Mouse (Mus musculus) adrenal gland, postnatal 10 days (tissue): ENCODE results near the gene Cfb. TPM values are rescaled to one million over a fixed set of nuclear protein-coding genes. Genes with fewer than 3 reads are reported as not detected.
"Not testable (repeated sequence)": the region's sequence is repeated elsewhere in the genome, so short reads cannot be mapped to it uniquely, and the experiment has no call there.

Source experiments
- DNase-seq: peaks from one replicate; pipeline ENCODE4 v3.0.0; 2021; ENCODE audit warnings: mixed read lengths
- microRNA-seq: library from miRNA; unstranded; fragments of <30 nt; microRNA quantifications from one replicate; pipeline ENCODE4 v1.2.0, GENCODE M21; 2021
- total RNA-seq, 2 experiments: library from RNA; stranded (reverse); gene quantifications; 2 replicates each; pipeline ENCODE4 v1.2.3; 2021

Cfb gene
- total RNA-seq, 2 experiments from 2014 or later: 158 to 363 TPM

DNA sequence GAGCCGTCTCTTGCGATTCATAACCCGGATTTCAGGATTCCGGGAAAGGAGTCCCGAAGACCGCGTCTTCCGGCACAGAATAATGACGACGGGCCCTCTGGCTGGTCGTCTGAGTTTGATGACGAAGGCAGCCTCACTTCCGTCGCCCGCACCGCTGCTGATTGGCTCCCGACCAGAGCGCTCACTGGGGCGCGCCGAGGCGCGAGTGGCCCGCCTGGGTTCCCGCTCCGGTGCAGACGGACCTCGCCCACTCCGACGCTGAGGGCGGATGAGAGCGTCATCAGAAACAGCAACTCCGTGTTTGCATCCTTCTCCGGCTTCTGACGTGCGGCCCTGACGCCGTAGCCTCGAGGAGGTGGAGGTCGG lies 25.5 kb downstream of the Cfb start, which contains the start of the genes Stk19 and Dxo:
Gene Stk19 (minus strand): TSS at position 90 of the 366 bp plus-strand sequence.
Gene Dxo (plus strand): TSS at position 164 of the 366 bp plus-strand sequence.
- DNase-seq: peak; percentile 98

DNA sequence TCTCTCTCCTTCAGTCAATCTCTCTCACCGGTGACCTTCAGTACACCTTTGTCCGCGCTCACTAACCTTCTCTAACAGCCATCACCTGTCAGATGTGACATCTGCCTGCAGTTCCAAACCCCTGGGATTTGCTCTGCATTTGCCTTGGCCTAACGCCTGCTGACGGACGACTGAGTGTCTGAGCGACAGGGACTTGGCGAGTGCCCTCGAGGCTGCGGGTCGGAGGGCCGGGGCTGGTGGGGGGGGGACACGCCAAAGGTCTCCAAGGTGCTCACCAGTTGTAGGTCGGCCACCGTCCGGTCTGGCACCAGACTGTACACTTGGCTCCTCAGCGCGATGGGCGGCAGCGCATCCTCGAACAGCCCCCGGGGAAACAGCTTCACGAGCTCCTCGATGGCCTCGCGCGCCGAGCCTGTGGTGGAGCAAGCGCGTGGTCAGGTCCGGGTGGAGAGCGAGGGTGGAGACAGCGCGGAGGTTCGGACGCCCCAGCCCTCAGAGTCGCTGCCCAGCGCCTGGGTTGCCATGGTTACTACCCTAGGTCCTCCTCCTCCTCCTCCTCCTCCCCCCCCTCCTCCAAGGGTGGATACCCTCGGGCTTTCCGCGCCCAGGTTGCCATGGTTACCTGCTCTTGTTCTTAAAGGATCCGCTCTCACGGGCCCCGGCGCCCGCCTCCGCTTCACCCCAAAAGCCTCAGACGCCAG lies 26.0 kb downstream of the Cfb start:
- DNase-seq: no peak

DNA sequence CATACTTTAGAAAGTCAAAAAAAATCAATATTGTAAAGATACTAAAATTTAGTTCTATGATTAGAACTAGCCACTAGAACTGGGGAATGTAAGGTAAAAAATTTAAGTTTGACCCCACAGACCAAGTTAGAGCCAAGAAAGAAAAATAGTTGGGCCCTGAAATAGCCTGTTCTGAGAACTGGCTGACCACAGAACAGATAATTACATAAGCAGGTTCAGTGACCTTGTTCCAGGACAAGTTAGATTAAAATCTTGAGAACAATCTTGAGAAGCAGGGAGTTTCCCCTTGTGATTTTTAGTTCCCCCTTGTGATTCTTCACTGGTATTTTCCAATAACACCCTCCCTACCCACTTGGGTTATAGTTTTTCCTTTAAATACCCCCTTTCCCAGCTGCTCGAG lies 31.5 kb downstream of the Cfb start:
- not testable (repeated sequence) for DNase-seq

DNA sequence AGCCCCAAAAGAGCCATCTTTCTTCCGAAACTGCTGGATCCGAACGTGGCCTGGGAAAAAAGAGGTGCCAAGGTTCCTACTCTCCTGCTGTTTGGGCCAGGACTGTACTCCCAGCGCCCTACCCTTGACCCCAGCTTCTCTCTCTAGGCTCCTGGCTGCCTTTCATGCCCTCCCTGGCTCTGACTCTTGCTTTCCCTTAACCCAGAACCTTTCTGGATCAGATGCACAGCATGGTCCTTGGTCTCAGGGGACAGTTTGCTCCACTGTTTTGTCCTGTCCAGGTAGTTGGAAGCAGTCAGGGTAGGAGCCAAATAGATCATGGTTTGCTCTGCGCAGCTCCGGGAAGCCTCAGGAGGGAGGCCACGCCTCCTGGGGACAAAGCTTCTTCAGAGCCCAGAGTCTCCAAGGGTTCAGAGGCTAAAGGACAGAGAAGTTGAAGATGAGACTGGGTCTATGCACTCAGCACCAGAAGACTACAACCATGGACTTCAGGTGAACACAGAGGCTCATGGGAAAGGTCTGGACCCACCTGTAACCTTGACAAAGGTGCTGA lies 47.4 kb downstream of the Cfb start:
- no peak for DNase-seq

DNA sequence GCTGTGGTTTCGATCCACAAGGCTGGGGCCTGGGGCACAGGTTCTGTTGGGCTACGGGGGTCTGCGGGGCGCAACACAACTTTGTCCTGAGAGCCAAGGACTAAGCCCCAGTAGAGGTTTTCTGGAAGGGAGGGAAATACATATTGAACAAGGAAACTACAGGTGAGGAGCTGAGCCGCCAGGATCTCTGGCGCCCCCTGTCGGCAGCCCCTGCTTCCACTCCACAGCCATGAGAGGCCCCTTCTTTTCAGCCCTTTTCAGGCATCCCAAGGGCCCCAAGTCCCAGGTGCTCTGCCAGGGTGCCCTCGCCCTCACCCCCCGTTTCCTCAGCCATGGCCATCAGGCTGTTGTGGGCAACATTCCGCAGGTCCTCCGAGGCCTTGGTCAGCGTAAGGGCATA lies 48.6 kb downstream of the Cfb start:
- peak; percentile 69 for DNase-seq

DNA sequence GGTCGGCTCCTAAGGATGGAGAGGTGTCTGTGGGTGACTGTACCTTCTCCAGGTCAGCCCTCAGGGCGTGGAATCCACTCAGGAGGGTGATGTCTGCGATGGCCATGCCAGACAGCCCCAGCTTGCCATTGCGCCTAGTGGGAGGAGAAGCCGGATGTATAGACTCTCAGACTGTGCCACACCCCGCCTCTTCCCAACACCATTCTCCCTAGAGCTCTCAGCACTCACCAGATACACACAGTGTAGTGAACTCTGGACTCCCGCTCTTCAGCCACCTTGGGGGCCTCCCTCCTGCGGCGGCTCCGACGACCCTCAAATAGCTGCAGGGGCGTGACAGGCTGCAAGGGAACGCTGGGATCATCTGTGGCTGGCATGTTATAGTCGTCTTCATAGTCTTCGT lies 51.0 kb downstream of the Cfb start:
- no peak for DNase-seq

DNA sequence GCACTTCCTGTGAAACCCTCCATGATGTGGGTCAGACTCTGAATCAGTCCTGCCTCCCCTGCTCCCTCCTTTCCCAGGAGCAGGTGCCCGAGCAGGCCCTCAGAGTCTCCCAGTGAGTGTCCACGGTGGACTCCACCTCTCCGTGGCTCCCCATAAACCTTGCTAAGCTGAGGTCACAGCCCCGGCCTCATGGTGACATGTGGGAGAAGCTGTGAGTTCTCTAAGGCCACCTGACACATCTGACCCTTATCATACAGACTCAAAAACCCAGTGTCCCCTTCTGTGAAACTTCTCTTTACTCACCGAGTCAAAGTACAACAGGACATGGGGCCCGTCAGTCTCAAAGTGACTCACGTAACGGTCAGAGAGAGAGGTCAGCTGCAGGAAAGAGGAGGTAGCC lies 51.5 kb downstream of the Cfb start:
- not testable (repeated sequence) for DNase-seq

DNA sequence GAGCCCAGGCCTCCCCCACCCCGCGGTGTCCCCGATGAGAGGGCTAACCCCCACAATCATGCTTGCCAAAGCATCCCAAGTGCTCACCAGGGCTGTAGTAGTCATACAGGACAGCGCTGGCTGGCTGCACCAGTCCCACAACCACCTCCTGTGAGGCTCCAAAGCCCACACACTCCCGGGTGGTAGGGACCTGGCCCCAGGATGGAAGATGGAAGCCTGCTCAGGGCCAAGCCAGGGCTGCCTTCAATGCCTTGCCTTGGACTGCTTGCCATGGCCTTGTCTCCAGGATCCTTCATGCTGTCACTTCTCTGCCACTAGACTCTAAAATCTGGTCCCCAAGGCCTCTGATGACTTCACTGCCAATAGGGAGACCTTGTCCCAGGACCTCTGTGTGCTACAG lies 51.9 kb downstream of the Cfb start:
- DNase-seq: peak; percentile 58

DNA sequence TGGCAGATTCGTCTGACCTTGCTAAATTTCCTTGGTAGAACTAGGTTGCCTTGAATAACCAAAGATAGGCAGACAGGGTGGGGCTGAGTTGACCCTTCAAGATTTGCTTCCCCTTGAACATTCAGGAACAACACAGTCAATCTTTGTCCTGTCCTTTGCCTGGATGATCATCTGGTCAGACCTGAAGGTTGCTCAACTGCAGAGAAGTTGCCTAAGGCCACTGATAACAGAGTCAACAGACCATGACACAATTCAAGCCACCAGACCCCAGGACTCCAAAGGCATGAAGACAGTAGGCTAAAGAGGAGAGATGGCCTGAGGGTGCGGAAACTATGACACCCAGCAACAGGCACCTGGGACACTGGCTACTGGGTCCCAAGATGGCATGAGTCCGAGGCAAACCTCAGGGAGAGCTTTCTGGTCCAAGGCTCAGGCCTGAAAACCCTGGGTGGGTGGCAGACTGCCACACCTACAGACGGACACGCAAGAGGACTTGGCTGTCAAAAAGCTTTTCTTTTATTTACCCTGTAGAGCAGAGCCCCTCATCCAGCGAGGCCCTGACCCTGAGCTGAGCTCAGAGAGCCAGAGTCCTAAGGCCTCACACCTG lies 53.6 kb downstream of the Cfb start:
- DNase-seq: no peak

DNA sequence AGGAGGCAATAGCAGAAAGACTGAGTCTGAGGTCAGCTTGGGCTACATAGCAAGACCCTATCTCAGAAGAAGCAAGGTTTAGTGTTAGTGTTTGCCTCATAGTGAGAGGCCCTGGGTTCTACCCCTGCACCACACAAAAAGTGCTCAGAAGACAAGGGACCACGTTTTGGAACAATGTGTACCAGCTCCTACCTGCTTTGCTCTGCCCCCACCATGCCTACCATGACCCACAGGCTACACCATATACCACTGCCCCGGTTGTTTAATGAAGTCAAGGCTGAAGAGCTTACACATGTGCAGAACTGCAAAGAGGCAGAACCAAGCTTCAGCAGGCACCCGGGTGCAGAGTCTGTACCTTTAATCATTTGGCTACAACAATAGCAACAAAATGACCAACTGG lies 55.1 kb downstream of the Cfb start:
- no peak for DNase-seq

Small RNA genes lying within 50 kb of the gene (microRNA-seq; reads per million reads assigned to microRNA genes)
- not detected for gene Mir6970
- gene Mir6971: 1.4 reads per million
- gene Mir6972: not detected

Other genes starting within 250 kb of the Cfb start
- 1 to 10 TPM; 6.1 to 9.9 TPM for gene Egfl8, start 246.5 kb downstream of the Cfb start, total RNA-seq
- 10 to 100 TPM; 47.8 to 48.0 TPM for gene Ppt2, start 234.0 kb downstream of the Cfb start, total RNA-seq
- gene Prrt1, start 233.0 kb downstream of the Cfb start, total RNA-seq: 1 to 10 TPM; 4.5 to 7.9 TPM
- 10 to 100 TPM; 11.8 to 14.4 TPM for gene Fkbpl, start 217.8 kb downstream of the Cfb start, total RNA-seq
- 10 to 100 TPM; 37.8 to 40.1 TPM for gene Atf6b, start 215.4 kb downstream of the Cfb start, total RNA-seq
- gene Tnxb, start 192.0 kb downstream of the Cfb start, total RNA-seq: 10 to 100 TPM; 40.6 to 47.3 TPM
- gene C4b, start 118.6 kb downstream of the Cfb start, total RNA-seq: 100 to 1,000 TPM in 1 of 2 experiments, 10 to 100 TPM in 1; 88.4 to 156 TPM
- gene Cyp21a1, start 58.0 kb downstream of the Cfb start, total RNA-seq: 1,000 to 10,000 TPM; 2,477 to 2,588 TPM
- 10 to 100 TPM; 31.8 to 33.0 TPM for gene Stk19, start 25.6 kb downstream of the Cfb start, total RNA-seq
- 10 to 100 TPM; 45.1 to 52.2 TPM for gene Dxo, start 25.5 kb downstream of the Cfb start, total RNA-seq
- gene Skiv2l, start 12.3 kb downstream of the Cfb start, total RNA-seq: 10 to 100 TPM; 49.2 to 60.8 TPM
- 10 to 100 TPM; 44.2 to 48.4 TPM for gene Nelfe, start 12.1 kb downstream of the Cfb start, total RNA-seq
- gene Zbtb12, start 17.0 kb upstream of the Cfb start, total RNA-seq: 10 to 100 TPM; 13.5 to 17.8 TPM
- gene Gm20547, start 19.5 kb upstream of the Cfb start, total RNA-seq: under 1 TPM in 1 of 2 experiments, not detected in 1; 0.21 TPM
- gene C2, start 35.7 kb upstream of the Cfb start, total RNA-seq: 10 to 100 TPM; 41.1 TPM
- 100 to 1,000 TPM; 113 to 137 TPM for gene Ehmt2, start 36.0 kb upstream of the Cfb start, total RNA-seq
- 1 to 10 TPM in 1 of 2 experiments, under 1 TPM in 1; 1.00 to 1.2 TPM for gene Slc44a4, start 51.9 kb upstream of the Cfb start, total RNA-seq
- gene Neu1, start 68.7 kb upstream of the Cfb start, total RNA-seq: 10 to 100 TPM; 18.6 to 24.2 TPM
- gene Hspa1b, start 96.7 kb upstream of the Cfb start, total RNA-seq: 10 to 100 TPM; 16.4 to 32.9 TPM
- gene Gm20481, start 107.4 kb upstream of the Cfb start, total RNA-seq: not detected
- gene Hspa1a, start 109.6 kb upstream of the Cfb start, total RNA-seq: 10 to 100 TPM in 1 of 2 experiments, 1 to 10 TPM in 1; 7.3 to 13.6 TPM
- gene Hspa1l, start 110.2 kb upstream of the Cfb start, total RNA-seq: 1 to 10 TPM in 1 of 2 experiments, under 1 TPM in 1; 0.75 to 1.4 TPM
- 10 to 100 TPM; 39.0 to 42.8 TPM for gene Lsm2, start 119.3 kb upstream of the Cfb start, total RNA-seq
- 10 to 100 TPM; 56.5 to 63.0 TPM for gene Vars, start 138.5 kb upstream of the Cfb start, total RNA-seq
- 1 to 10 TPM in 1 of 2 experiments, under 1 TPM in 1; 0.72 to 1.5 TPM for gene Vwa7, start 154.1 kb upstream of the Cfb start, total RNA-seq
- 1 to 10 TPM; 1.1 to 1.6 TPM for gene Sapcd1, start 165.5 kb upstream of the Cfb start, total RNA-seq
- 1 to 10 TPM; 2.3 to 5.0 TPM for gene Msh5, start 184.2 kb upstream of the Cfb start, total RNA-seq
- 100 to 1,000 TPM in 1 of 2 experiments, 10 to 100 TPM in 1; 95.6 to 105 TPM for gene Clic1, start 187.4 kb upstream of the Cfb start, total RNA-seq
- 10 to 100 TPM; 35.2 to 51.7 TPM for gene Ddah2, start 196.5 kb upstream of the Cfb start, total RNA-seq
- not detected for gene Ly6g6c, start 202.9 kb upstream of the Cfb start, total RNA-seq
- under 1 TPM; 0.24 to 0.30 TPM for gene Mpig6b, start 203.7 kb upstream of the Cfb start, total RNA-seq
- gene Ly6g6e, start 214.4 kb upstream of the Cfb start, total RNA-seq: under 1 TPM in 1 of 2 experiments, not detected in 1; 0.27 TPM
- 1 to 10 TPM; 1.1 to 2.2 TPM for gene Ly6g6d, start 215.5 kb upstream of the Cfb start, total RNA-seq
- gene Ly6g6f, start 223.1 kb upstream of the Cfb start, total RNA-seq: under 1 TPM in 1 of 2 experiments, not detected in 1; 0.48 TPM
- 10 to 100 TPM; 77.2 to 91.4 TPM for gene Abhd16a, start 226.7 kb upstream of the Cfb start, total RNA-seq
- not detected for gene Ly6g5c, start 245.8 kb upstream of the Cfb start, total RNA-seq